Mouse (Mus musculus): ENCODE data around the gene Shpk.

GRCm38 (mm10) chr11:73176608-73177508 is 22.4 kb upstream of the Shpk start, which contains the start of the genes Emc6 and Tax1bp3:
- peak; percentile 18; the same call in 1 of the 2 replicates for TF ChIP-seq CTCF (IDR thresholded peaks at IDR 0.05; ENCODE audit: low read depth)
- no peak for TF ChIP-seq EP300 (IDR thresholded peaks at IDR 0.05; ENCODE audit: low read depth)

All from liver, embryonic 14.5 days (tissue).